Mouse (Mus musculus): ENCODE data around the gene Zfyve19.

GRCm38 (mm10) chr2:119198934-119199333 lies 9.5 kb upstream of the Zfyve19 start:
- TF ChIP-seq POLR2A (IDR thresholded peaks at IDR 0.05; ENCODE audit: control insufficient read depth in 1 of 2, insufficient read depth in 1 of 2, low read depth in 1 of 2, low read length in 2 of 2, poor library complexity in 1 of 2) (no peak), BHLHE40 (IDR thresholded peaks at IDR 0.05; ENCODE audit: borderline replicate concordance, low read depth, low read length) (no peak), ZC3H11A (IDR thresholded peaks at IDR 0.05; ENCODE audit: low read depth, low read length) (no peak), CHD1 (IDR thresholded peaks at IDR 0.05; ENCODE audit: low read depth, low read length) (no peak), CTCF (IDR thresholded peaks at IDR 0.05 in 2 of 3, conservative IDR thresholded peaks at IDR 0.05 in 1 of 3; ENCODE audit: control insufficient read depth in 1 of 3, insufficient read depth in 1 of 3, low read depth in 2 of 3, low read length in 3 of 3, poor library complexity in 1 of 3, severe bottlenecking in 1 of 3) (no peak), MYC (IDR thresholded peaks at IDR 0.05; ENCODE audit: low read depth, low read length) (no peak), CHD2 (IDR thresholded peaks at IDR 0.05; ENCODE audit: low read length) (no peak), SMC3 (IDR thresholded peaks at IDR 0.05; ENCODE audit: low read depth, low read length) (no peak), ZKSCAN1 (IDR thresholded peaks at IDR 0.05; ENCODE audit: low read depth, low read length) (no peak), NELFE (IDR thresholded peaks at IDR 0.05; ENCODE audit: low read depth, low read length) (no peak)
